Mouse (Mus musculus): ENCODE measurements around the gene Cltc.
"Not testable (repeated sequence)": the region's sequence is repeated elsewhere in the genome, so short reads cannot be mapped to it uniquely, and the experiment has no call there.

The Cltc gene

DNA sequence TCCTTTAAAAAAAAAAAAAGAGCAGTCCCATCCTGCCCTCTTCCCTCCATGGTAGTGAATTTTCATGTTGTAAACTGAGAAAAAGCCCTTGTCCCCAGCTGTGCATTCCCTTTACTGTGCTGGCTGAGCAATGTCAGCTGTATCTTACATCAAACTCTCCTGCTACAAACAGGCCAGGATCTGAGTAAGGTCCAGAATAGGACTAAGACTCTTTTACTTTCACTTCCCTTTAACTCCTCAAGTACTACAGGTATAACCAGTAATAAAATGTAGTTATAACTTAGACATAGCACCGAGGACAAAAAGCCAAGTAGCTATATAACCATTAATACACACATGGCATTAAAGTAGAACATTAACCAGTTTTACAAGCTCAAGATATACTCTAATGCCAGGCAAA, 18.4 kb downstream of the Cltc start:
- no peak for DNase-seq (ENCODE audit: low spot score in 2 of 2)

DNA sequence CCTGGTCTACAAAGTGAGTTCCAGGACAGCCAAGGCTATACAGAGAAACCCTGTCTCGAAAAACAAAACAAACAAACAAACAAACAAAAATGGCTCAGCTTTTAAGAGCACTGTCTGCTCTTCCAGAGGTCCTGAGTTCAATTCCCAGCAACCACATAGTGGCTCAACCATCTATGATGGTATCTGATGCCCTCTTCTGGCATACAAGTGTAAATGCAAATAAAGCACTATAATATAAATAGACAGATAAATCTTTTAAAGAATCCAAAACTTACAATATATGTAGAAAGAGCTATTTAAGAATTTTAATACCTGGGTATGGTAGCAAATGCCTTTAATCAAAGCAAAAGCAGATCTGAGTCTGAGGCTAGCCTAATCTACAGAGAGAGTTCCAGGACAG, 19.1 kb downstream of the Cltc start:
- not testable (repeated sequence) for DNase-seq (ENCODE audit: low spot score in 2 of 2)

DNA sequence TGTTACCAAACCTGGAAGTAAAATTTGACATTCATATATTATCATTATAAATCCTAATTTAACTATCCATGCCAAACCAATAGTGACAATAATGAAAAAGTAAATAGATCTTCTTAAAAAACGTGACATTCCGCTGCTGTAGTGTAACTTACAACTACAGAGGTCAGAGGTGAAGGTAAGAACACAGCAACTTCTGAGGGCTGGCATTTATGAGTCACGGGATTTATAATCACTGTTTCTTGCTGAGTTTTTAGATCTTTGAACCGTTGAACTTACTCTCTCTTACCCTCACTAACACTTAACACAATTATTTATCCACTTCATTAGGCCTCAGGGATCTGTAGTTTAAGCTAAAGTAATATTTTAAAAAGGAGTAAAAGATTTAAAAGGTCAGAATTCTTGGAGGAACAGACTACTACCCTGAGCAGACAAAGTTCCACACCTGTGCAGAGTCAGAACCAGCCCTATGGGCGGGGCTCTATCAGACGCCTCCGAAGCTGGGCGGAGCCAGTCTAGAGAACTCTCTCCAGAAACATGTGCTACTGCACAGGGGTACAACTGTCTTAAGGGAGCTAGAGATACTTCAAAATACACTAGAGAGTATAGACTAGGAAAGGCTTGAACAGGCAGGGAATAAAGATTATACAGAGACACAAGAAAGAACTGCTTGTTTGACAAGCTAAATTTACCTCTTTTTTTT, 19.9 kb downstream of the Cltc start:
- DNase-seq (ENCODE audit: low spot score in 2 of 2): no peak

DNA sequence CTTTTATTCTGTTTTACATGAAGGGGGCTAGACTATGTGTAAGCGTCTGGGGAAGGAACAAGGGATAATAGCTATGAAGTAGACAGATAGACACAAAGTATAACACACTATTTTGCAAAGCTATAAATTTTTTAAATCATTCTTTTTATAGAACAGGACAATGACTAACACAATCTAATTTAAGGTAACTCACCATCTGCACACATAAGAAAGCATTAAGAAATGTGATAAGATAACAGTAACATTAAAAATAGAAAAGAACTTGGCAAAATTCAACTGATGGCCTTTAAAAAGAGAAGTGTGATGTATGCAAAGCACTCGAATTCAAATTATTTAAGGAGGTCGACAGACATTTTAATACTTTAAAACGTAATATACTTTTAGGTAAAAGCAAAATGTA, 22.4 kb downstream of the Cltc start:
- no peak for DNase-seq (ENCODE audit: low spot score in 2 of 2)

DNA sequence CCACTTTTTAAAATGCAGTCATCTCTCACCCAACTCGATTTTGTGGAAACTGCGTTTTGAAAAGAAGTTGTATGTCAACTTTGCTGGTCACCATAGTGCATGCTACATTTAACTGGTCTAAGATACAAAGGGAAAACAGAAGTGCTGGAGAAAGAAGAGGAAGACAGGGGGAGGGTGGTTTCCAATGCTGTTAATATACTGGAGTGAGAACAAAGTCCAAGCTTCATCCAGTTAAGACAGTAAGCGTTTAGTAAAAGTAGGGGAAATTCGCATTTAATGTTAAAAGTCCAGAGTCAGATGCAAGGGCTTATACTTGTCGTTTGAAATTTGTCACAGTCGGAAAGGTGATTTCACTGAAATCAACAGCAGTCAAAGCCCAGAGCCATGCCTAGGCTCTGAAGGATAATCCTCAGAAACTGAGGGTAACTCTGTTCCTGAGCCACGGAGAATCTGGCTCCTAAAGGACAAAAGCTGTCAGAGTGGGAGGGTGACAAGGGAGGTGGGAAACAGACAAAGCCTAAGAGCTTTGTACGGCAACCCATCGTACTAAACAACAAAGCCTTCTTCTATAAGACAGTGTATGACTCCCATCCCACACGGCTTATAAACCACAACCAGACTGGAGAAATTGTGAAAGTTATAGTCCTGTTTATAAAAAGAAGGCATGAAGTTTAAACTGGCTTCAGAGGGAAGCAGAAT, 23.0 kb downstream of the Cltc start:
- DNase-seq (ENCODE audit: low spot score in 2 of 2): no peak

DNA sequence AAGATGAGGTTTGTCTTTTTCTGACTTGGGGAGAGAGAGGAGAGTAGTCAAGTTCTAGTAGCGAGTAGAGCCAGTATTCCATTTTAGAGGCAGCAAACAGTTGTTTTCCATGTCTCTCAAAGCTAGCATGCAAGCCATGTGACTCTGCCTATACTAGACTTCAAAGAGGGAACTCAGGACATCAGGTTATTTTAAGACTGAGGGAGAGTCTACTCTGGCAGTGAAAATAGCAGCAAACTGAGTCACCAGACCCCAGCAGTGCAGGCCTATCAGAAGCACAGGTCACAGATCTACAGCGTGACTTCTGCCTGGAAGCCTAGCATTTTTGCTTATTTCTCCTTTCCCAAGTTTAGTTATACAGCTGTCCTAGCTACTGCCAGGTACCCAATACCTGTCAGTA, 25.9 kb downstream of the Cltc start:
- DNase-seq (ENCODE audit: low spot score in 2 of 2): no peak

DNA sequence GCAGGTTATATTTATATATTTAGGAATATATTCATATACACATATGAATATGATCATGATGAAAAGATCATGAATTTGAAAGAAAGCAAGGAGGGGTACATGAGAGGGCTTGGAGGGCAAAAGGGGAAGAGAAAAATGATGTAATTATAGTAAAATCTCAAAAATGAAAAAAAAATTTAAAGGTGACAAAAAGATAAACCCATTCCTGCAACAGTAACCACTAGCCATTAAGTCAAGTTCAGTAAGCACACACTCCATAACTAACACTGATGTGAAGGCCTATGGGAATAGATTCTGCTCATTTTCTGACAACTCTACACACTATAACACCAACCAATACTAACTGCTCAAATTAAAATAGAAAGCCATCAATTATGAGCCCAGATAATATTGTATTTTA, 31.8 kb downstream of the Cltc start:
- no peak for DNase-seq (ENCODE audit: low spot score in 2 of 2)

DNA sequence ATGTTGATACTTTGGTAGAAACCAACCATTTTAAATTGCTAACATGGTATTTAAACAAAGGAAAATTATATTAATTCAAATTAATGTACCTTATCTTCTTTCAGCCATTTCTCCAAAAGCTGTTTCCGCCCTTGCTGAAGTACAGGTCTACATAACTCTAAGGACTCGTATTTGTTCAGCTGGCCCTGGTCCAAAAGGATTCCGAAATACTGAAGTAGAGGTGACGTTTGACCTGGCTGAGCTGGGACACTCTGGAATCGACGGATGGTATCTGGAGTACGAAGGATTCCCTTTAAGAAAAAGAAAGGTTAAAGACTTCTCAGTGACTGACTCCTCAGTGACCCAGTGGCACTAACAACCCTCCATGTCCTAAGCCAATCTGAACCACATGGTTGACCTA, 32.4 kb downstream of the Cltc start:
- DNase-seq (ENCODE audit: low spot score in 2 of 2): no peak

DNA sequence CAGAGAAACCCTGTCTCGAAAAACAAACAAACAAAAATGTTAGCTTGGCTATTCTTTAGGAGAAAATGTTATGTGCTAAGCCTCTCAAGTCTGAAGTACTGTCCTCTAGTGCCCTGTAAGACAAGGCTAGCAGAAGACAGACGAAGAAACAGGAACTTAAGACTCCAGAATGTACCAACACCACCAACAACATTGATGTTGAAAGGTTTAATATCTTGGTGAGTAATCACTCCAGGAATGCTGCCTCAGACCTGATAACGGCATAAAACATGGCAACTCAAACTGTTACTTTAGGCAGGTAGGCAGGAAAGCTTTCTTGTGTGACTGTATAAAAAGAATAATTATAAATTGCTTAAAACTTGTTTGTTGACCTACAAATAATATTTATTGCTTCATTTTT, 33.4 kb downstream of the Cltc start:
- no peak for DNase-seq (ENCODE audit: low spot score in 2 of 2)

DNA sequence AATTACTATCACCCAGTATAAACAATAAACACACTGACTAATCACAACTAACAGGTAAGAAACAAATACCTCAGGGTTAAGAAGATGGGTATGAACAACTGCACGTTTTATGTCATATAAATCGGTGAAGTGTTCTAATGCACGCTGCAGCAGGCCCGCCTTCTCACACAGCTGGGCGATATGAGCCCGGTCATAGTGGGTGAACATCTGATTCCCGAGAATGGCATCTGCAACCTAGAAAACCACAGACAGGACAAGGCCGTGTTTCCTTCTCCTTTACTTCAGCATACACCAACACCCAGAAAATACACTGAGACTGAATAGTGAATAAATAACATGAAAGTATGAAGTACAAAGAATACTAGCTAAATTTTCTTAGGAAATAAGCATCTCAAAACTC, 38.0 kb downstream of the Cltc start:
- no peak for DNase-seq (ENCODE audit: low spot score in 2 of 2)

DNA sequence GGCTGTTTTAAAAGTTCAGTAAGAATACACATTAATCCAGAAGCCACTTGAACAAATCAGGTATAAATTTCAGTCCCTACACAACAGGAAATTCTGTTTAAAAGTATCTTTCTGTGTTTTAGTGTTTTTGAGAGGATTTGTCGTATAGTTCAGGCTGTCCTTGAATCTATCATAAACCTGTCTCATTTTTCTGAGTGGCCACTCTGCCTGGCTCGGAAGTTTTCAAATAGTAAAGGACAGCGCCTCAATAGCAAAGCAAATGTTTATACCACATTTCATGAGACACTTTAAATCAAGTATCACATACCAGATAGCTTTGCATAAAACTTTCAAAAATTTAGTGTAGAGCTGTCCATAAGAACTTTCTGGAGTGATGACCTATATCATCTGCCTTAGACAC, 39.0 kb downstream of the Cltc start:
- no peak for DNase-seq (ENCODE audit: low spot score in 2 of 2)

DNA sequence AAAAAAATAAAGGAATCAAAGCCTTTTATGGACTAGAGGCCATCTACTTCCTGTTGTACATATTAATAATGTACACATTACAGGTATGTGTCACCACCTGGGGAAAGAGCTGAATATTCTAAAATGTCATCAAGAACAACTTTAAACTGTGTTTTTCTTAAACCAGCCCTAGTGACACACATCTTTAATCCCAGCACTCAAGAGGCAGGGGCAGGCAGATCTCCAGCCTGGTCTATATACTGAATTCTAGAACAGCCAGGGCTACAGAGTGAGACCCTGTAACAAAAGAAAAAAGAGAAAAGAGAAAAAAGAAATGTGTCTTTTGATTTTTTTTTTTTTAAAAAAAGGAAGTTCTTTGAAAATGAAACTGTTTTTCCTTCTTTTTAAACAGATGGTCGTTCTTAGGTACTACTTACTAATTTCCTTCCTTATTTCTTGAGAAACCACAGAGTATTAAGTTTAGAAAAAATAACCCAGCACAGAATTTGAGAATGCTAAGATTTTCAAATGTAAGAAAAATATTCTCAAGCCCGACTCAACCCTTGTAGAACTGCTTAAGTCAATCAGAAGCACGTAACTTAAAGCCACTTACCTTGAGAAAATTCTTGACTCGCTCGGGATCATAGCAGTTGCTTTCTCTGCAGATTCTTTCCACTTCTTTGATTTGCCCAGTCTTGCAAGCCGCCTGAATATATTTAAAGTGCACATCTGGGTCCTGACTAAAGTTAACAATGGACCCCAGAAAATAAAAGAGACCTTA, 39.9 kb downstream of the Cltc start:
- DNase-seq (ENCODE audit: low spot score in 2 of 2): peak in 1 of 2 experiments; percentile 16

DNA sequence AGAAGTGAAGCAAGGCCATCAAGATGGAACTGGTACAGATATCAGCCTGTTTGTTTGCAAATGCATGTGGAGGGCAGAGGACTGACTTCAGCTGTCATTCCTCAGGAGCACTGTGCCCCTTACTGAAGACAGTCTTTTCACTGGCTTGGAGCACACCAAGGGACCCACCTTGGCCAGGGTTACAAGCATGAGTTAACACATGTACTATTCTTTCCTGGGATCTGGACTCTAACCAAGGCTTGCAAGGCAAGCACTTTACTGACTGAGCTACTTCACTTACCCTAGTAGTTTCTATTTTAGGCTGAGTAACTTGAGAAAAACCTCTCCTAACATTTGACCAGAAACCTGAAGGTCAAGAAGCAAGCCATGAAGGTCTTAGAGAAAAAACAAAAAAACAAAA, 42.8 kb downstream of the Cltc start:
- DNase-seq (ENCODE audit: low spot score in 2 of 2): no peak

DNA sequence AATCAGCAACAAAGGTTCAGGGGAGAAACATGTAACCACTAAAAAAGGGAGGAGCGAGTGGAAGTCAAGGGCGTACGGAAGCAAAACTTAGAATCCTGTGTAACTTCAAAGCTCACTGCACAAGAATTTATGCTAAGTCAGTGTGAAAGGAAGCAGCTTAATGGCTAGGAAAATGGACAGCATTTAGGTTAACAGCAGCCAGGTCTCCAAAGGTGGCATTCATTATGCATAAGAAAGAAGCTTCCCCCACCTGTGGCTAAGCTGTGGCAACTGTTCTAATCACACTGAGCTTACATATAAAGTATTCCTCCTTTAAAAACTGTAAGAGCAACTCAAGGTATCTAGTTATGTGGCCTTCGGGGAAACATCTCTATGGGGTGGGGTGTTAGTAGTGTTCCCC, 56.2 kb downstream of the Cltc start:
- no peak for DNase-seq (ENCODE audit: low spot score in 2 of 2)

DNA sequence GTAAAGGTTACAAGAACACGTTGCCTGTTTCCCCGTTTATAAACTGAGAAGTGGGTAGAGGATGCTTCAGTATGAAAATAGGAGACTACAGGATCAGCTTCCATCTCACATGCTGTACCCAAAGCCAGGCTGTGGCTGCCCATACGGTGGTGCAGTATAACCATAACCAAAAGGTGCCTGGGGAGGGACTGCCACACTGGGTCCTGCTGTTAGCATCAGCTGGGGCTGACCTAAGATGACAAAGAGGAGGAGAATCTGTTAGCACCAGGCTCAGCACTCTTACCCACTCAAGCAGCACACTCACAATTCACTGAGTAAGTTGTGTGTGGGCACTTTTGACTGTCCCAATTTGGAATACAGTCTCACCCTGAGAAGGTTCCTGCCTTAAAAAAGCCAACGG, 61.9 kb downstream of the Cltc start:
- no peak for DNase-seq (ENCODE audit: low spot score in 2 of 2)

DNA sequence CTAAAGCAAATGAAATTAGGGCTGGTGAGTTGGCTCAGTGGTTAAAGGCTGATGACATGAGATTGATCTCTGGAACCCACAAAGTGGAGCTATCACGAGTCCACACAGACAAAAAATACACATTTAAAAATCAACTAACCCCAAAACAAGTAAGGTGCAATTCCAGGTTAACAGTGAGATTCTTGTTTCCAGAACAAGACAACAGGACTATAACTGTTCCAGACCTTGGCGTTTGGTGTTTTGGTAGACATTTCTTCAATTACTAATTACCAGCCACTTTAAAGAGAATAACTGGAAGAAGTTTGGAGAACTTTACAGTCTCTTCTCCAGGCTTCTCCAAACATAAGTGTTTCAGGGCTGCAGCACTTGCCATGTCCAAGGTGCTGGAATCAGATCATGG, 64.8 kb downstream of the Cltc start:
- DNase-seq (ENCODE audit: low spot score in 2 of 2): no peak

DNA sequence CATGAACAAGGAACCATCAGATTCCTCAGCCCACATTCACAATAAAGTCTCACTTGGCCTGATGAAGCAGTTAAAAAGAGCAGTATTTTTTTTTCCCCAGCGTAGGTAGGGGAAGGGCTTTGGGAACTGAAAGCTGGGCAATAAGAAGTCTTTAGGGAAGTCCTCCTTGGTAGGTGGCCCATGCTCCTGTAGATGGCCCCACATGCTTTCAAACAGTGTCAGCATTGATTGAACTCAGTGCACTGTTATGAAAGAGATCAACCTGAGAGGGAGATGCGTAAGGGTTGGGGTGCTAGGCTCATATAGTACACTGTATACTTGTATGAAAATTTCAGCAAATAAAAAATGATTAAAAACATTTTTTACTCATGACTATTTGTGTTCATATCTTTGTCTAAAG, 65.4 kb downstream of the Cltc start:
- no peak for DNase-seq (ENCODE audit: low spot score in 2 of 2)

DNA sequence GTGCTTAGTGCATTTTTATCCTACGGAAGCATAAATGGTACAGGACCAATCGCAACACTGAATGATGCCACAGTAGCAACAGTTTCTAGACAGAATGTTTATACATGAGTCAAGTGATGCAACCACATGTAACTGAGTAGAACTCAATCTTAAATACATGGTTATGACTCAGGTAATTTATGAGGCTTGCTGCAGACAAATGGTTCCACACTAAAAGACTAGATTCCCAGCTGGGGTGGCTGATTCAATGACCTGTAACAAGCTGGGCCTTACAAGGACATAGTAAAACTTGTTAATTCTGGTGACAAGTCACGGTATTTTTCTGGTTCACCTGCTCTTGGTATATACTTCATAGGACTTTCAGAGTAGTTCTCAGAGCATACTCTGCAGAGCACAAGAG, 65.9 kb downstream of the Cltc start:
- DNase-seq (ENCODE audit: low spot score in 2 of 2): no peak

DNA sequence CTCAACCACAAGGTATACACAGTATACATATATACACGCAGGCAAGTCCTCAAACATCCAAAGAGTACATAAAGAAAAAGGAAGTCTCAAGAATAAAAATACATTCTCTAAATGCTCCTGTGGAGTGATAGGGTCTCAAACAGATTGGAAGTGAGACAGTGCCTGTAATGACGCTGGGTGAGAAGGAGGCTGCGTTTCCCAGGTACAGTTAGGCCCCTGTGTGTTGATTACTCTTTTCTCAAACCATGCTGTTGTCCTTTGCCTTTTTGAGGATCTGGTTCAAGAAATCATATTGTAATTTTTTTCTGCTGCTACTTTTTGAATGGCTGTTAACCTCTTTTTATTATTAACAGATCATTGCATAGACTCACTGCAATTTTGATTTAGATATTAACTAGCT, 67.0 kb downstream of the Cltc start:
- DNase-seq (ENCODE audit: low spot score in 2 of 2): no peak

DNA sequence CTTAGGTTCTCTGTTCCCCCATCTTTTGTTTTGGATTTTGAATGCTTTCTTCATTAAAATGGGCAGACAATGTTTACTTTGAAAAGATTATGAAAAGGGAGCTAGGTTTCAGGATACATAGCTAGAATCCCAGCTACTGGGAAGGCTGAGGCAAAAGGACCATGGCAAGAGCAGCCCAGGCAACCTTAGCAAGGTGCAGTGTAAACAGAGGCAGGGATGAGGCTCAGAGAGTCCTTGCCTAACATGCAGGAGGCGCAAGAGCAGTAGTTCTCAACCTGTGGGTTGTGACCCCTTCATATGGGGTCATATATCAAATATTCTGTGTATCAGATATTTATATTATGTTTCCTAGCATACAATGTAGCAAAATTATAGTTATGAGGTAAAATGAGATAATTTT, 72.0 kb downstream of the Cltc start:
- no peak for DNase-seq (ENCODE audit: low spot score in 2 of 2)

DNA sequence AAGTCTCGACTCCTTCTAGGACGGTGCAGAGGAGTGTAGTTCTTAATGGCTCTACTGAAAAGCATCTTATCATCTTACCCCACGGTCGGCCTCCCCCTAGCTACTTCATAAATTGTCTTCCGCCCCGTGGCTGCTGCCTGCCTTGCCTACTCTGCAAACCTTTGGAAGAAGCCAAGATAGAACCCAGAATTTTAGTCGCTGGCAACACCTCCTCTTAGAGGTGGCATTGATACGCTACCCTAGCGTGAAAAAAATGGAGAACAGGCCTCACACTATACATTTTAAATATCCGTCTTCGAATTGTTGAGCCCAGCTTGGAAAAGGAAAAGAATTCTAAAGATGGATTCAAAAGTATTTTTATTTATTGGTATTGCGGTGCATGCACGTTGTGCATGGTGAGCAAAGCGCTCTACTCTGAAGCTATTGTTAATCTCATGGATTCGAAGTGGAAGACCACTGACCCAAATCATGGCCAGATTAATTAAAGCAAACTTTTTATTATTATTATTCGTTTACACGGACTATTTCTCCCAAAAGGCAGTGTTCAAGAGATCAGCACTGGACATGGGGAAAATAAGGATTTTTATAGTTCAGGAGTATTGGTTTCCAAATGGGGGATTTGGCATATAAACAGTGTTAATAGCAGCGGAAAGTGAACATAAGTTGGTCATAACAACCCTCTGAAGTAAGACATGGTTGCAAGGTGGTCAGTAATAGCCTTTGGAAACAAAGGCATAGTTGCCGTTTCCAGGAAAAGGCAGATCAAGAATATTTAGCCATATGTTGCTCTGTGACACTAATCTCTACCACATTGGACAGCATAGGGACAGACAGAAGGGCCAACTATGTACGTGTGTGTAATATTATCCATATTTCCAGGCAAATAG, 73.0 kb downstream of the Cltc start:
- DNase-seq (ENCODE audit: low spot score in 2 of 2): no peak
